Mouse (Mus musculus) megakaryocyte, embryonic 14.5 days (primary cell): ENCODE measurements around the gene Nphp3.

Experiments
- FLI1 ChIP-seq: IDR thresholded peaks from 2 replicates; pipeline ENCODE4 v1.6.1; 2012; ENCODE audit warnings: low read length, inconsistent platforms, mixed read lengths
- GATA1 ChIP-seq: IDR thresholded peaks from 3 replicates; pipeline ENCODE4 v1.6.1; 2012; ENCODE audit warnings: mixed read lengths, low read length, inconsistent platforms, borderline replicate concordance

DNA sequence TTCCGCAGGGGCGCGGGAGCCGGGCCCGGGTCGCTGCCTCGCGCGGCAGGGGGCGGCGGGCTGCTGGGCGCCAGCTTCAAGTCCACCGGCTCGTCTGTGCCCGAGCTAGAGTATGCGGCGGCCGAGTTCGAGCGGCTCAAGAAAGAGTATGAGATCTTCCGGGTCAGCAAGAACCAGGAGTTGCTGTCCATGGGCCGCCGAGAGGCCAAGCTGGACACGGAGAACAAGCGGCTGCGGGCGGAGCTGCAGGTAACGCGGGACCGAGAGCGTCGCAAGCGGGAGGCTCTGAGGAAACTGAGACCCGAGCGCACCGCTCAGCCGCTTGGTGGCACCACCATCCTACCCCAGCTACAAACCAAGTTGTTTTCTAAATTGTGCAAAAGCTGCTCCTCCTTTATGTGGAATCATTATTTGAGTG is 578 bp downstream of the Nphp3 start:
- TF ChIP-seq GATA1 = no peak
- no peak for TF ChIP-seq FLI1
